Mouse (Mus musculus): ENCODE data around the gene Trmt1.

The Trmt1 gene

GRCm38 (mm10) chr8:84733959-84734358 is 47.9 kb downstream of the Trmt1 start:
- no peak for DNase-seq

GRCm38 (mm10) chr8:84734680-84735079 is 48.6 kb downstream of the Trmt1 start:
- no peak for DNase-seq

GRCm38 (mm10) chr8:84735597-84735996 is 49.5 kb downstream of the Trmt1 start:
- peak; percentile 47 for DNase-seq

GRCm38 (mm10) chr8:84736521-84736920 is 50.4 kb downstream of the Trmt1 start:
- no peak for DNase-seq

- DNase-seq: peak; percentile 90
These were observed 51.5 kb downstream of the Trmt1 start for GRCm38 (mm10) chr8:84737608-84738007.

- DNase-seq: peak; percentile 65
These were observed 52.2 kb downstream of the Trmt1 start for GRCm38 (mm10) chr8:84738266-84738665.

GRCm38 (mm10) chr8:84738715-84739400 is 52.8 kb downstream of the Trmt1 start:
- DNase-seq: no peak

GRCm38 (mm10) chr8:84739401-84739742 is 53.3 kb downstream of the Trmt1 start:
- no peak for DNase-seq

GRCm38 (mm10) chr8:84740895-84741843 is 55.1 kb downstream of the Trmt1 start:
- no peak for DNase-seq

GRCm38 (mm10) chr8:84742171-84743053 is 56.3 kb downstream of the Trmt1 start:
- peak; percentile 70 for DNase-seq

GRCm38 (mm10) chr8:84743054-84743415 is 56.9 kb downstream of the Trmt1 start:
- no peak for DNase-seq

GRCm38 (mm10) chr8:84743517-84744420 is 57.7 kb downstream of the Trmt1 start:
- peak; percentile 95 for DNase-seq

- peak; percentile 75 for DNase-seq
These were observed 59.2 kb downstream of the Trmt1 start for GRCm38 (mm10) chr8:84745032-84745925.

Measured in retina, postnatal 1 day (tissue).